Mouse (Mus musculus): ENCODE measurements around the gene Dnaja3. TPM values are rescaled to one million over a fixed set of nuclear protein-coding genes. Genes with fewer than 3 reads are reported as not detected.
"Not testable (repeated sequence)": the region's sequence is repeated elsewhere in the genome, so short reads cannot be mapped to it uniquely, and the experiment has no call there.

Dnaja3 gene
- polyA plus RNA-seq, 1 experiment from 2014 or later: 88.7 TPM

- H3K27me3 ChIP-seq (ENCODE audit: control insufficient read depth, insufficient read depth, low read length); ATAC-seq (replicated peaks; ENCODE audit: extremely low read depth, insufficient read depth, low FRiP score); H3K9ac ChIP-seq (ENCODE audit: low read length); H3K4me3 ChIP-seq (ENCODE audit: low read length); H3K9me3 ChIP-seq (replicated peaks; ENCODE audit: control insufficient read depth, low read length); H3K4me2 ChIP-seq (ENCODE audit: low read depth, low read length); H3K27ac ChIP-seq (ENCODE audit: low read length); H3K36me3 ChIP-seq (ENCODE audit: control insufficient read depth, insufficient read depth): not testable (repeated sequence)
- 86% methylated on average over 3 of the region's 3 CpGs for WGBS
- peaks cover 25% of the 10 kb centered on the region for H3K4me1 ChIP-seq (ENCODE audit: control insufficient read depth, insufficient read depth, low read length)
Observed at GRCm38 (mm10) chr16:4680922-4681455, 41.2 kb downstream of the Dnaja3 start.

- Histone ChIP-seq H3K36me3 (ENCODE audit: control insufficient read depth, insufficient read depth) (0 out of 2 replicates have a peak, but pooled peaks cover 4% of the 10 kb centered on the region), H3K4me3 (ENCODE audit: low read length) (peak overlapping the region; percentile 86; the same call in 1 of the 2 replicates), H3K9me3 (replicated peaks; ENCODE audit: control insufficient read depth, low read length) (no peaks in the 10 kb centered on the region), H3K4me2 (ENCODE audit: low read depth, low read length) (peak overlapping the region; percentile 68), H3K9ac (ENCODE audit: low read length) (peak overlapping the region; percentile 87), H3K4me1 (ENCODE audit: control insufficient read depth, insufficient read depth, low read length) (peaks cover 25% of the 10 kb centered on the region), H3K27me3 (ENCODE audit: control insufficient read depth, insufficient read depth, low read length) (no peaks in the 10 kb centered on the region), H3K27ac (ENCODE audit: low read length) (peak overlapping the region; percentile 83; the same call in 1 of the 2 replicates)
- no peak for ATAC-seq (replicated peaks; ENCODE audit: extremely low read depth, insufficient read depth, low FRiP score)
- 78% methylated on average over 4 of the region's 4 CpGs for WGBS
Observed at GRCm38 (mm10) chr16:4682628-4683179, 42.9 kb downstream of the Dnaja3 start.

- H3K4me2 ChIP-seq (ENCODE audit: low read depth, low read length): peak overlapping the region; percentile 68
- H3K9me3 ChIP-seq (replicated peaks; ENCODE audit: control insufficient read depth, low read length): no peaks in the 10 kb centered on the region
- peaks cover 5% of the 10 kb centered on the region; the same call in 1 of the 2 replicates for H3K36me3 ChIP-seq (ENCODE audit: control insufficient read depth, insufficient read depth)
- ATAC-seq (replicated peaks; ENCODE audit: extremely low read depth, insufficient read depth, low FRiP score): no peak
- no peaks in the 10 kb centered on the region for H3K27me3 ChIP-seq (ENCODE audit: control insufficient read depth, insufficient read depth, low read length)
- 22% methylated on average over 9 of the region's 9 CpGs for WGBS
- H3K9ac ChIP-seq (ENCODE audit: low read length): peak overlapping the region; percentile 87
- peak overlapping the region; percentile 86 for H3K4me3 ChIP-seq (ENCODE audit: low read length)
- peaks cover 22% of the 10 kb centered on the region for H3K4me1 ChIP-seq (ENCODE audit: control insufficient read depth, insufficient read depth, low read length)
- peak overlapping the region; percentile 83 for H3K27ac ChIP-seq (ENCODE audit: low read length)
Observed at GRCm38 (mm10) chr16:4683193-4683580, 43.4 kb downstream of the Dnaja3 start.

- Histone ChIP-seq H3K27me3 (ENCODE audit: control insufficient read depth, insufficient read depth, low read length) (no peaks in the 10 kb centered on the region), H3K36me3 (ENCODE audit: control insufficient read depth, insufficient read depth) (peaks cover 8% of the 10 kb centered on the region), H3K9ac (ENCODE audit: low read length) (peak overlapping the region; percentile 87), H3K4me3 (ENCODE audit: low read length) (peak overlapping the region; percentile 86), H3K27ac (ENCODE audit: low read length) (peak overlapping the region; percentile 83), H3K9me3 (replicated peaks; ENCODE audit: control insufficient read depth, low read length) (no peaks in the 10 kb centered on the region), H3K4me1 (ENCODE audit: control insufficient read depth, insufficient read depth, low read length) (peaks cover 18% of the 10 kb centered on the region), H3K4me2 (ENCODE audit: low read depth, low read length) (peak overlapping the region; percentile 87)
- WGBS: under 1% methylated on average over 54 of the region's 54 CpGs
- ATAC-seq (replicated peaks; ENCODE audit: extremely low read depth, insufficient read depth, low FRiP score): peak; percentile 80
Observed at GRCm38 (mm10) chr16:4683581-4684456, 44.0 kb downstream of the Dnaja3 start.

GRCm38 (mm10) chr16:4684457-4684791 is 44.6 kb downstream of the Dnaja3 start:
- 1% methylated on average over 9 of the region's 9 CpGs for WGBS
- Histone ChIP-seq H3K9me3 (replicated peaks; ENCODE audit: control insufficient read depth, low read length) (0 out of 2 replicates have a peak, but pooled peaks cover 2% of the 10 kb centered on the region), H3K27ac (ENCODE audit: low read length) (peak overlapping the region; percentile 61; the same call in 1 of the 2 replicates), H3K4me1 (ENCODE audit: control insufficient read depth, insufficient read depth, low read length) (peaks cover 15% of the 10 kb centered on the region), H3K4me2 (ENCODE audit: low read depth, low read length) (peak overlapping the region; percentile 87), H3K4me3 (ENCODE audit: low read length) (peak overlapping the region; percentile 86), H3K36me3 (ENCODE audit: control insufficient read depth, insufficient read depth) (peaks cover 12% of the 10 kb centered on the region), H3K9ac (ENCODE audit: low read length) (peak overlapping the region; percentile 87), H3K27me3 (ENCODE audit: control insufficient read depth, insufficient read depth, low read length) (no peaks in the 10 kb centered on the region)
- no peak for ATAC-seq (replicated peaks; ENCODE audit: extremely low read depth, insufficient read depth, low FRiP score)

- ATAC-seq (replicated peaks; ENCODE audit: extremely low read depth, insufficient read depth, low FRiP score); H3K27me3 ChIP-seq (ENCODE audit: control insufficient read depth, insufficient read depth, low read length); H3K27ac ChIP-seq (ENCODE audit: low read length); H3K4me2 ChIP-seq (ENCODE audit: low read depth, low read length); H3K9ac ChIP-seq (ENCODE audit: low read length); H3K4me3 ChIP-seq (ENCODE audit: low read length); H3K9me3 ChIP-seq (replicated peaks; ENCODE audit: control insufficient read depth, low read length): not testable (repeated sequence)
- WGBS: over 99% methylated on average over 4 of the region's 4 CpGs
- Histone ChIP-seq H3K36me3 (ENCODE audit: control insufficient read depth, insufficient read depth) (peaks cover 52% of the 10 kb centered on the region), H3K4me1 (ENCODE audit: control insufficient read depth, insufficient read depth, low read length) (peaks cover 11% of the 10 kb centered on the region)
Observed at GRCm38 (mm10) chr16:4689371-4689770, 49.6 kb downstream of the Dnaja3 start.

DNA sequence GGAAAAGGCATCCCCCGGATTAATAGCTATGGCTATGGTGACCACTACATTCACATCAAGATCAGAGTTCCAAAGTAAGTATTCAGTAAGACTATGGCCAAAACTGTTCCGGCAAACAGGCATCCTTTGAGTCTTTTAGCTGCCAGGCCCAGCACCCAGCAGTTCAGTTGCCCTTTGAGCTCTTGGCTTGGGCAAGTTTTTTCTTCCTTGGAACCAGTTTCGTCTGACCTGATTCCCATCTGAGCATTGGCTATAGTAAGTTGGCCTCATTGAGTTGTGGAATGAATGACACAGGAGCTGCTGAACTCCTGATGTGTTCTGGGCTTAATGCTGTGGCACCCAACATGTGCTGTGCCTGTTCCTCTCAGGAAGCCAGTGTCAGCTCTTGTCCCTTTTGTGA is 61.4 kb downstream of the Dnaja3 start:
- Histone ChIP-seq H3K27ac (ENCODE audit: low read length) (no peak overlapping the region), H3K9me3 (replicated peaks; ENCODE audit: control insufficient read depth, low read length) (no peaks in the 10 kb centered on the region), H3K27me3 (ENCODE audit: control insufficient read depth, insufficient read depth, low read length) (no peaks in the 10 kb centered on the region), H3K4me2 (ENCODE audit: low read depth, low read length) (no peak overlapping the region), H3K4me1 (ENCODE audit: control insufficient read depth, insufficient read depth, low read length) (no peaks in the 10 kb centered on the region), H3K36me3 (ENCODE audit: control insufficient read depth, insufficient read depth) (peaks cover 83% of the 10 kb centered on the region), H3K4me3 (ENCODE audit: low read length) (no peak overlapping the region), H3K9ac (ENCODE audit: low read length) (no peak overlapping the region)
- WGBS: 92% methylated on average over 3 of the region's 3 CpGs
- ATAC-seq (replicated peaks; ENCODE audit: extremely low read depth, insufficient read depth, low FRiP score): no peak

- Histone ChIP-seq H3K9ac (ENCODE audit: low read length) (no peak overlapping the region), H3K4me3 (ENCODE audit: low read length) (no peak overlapping the region), H3K36me3 (ENCODE audit: control insufficient read depth, insufficient read depth) (peaks cover 85% of the 10 kb centered on the region), H3K4me2 (ENCODE audit: low read depth, low read length) (no peak overlapping the region), H3K4me1 (ENCODE audit: control insufficient read depth, insufficient read depth, low read length) (no peaks in the 10 kb centered on the region), H3K27ac (ENCODE audit: low read length) (no peak overlapping the region), H3K9me3 (replicated peaks; ENCODE audit: control insufficient read depth, low read length) (no peaks in the 10 kb centered on the region), H3K27me3 (ENCODE audit: control insufficient read depth, insufficient read depth, low read length) (no peaks in the 10 kb centered on the region)
- WGBS: 77% methylated on average over 1 of the region's 1 CpGs
- ATAC-seq (replicated peaks; ENCODE audit: extremely low read depth, insufficient read depth, low FRiP score): no peak
Observed at GRCm38 (mm10) chr16:4702646-4703045, 62.9 kb downstream of the Dnaja3 start.

- Histone ChIP-seq H3K36me3 (ENCODE audit: control insufficient read depth, insufficient read depth) (peaks cover 78% of the 10 kb centered on the region), H3K27me3 (ENCODE audit: control insufficient read depth, insufficient read depth, low read length) (no peaks in the 10 kb centered on the region), H3K9ac (ENCODE audit: low read length) (no peak overlapping the region), H3K27ac (ENCODE audit: low read length) (no peak overlapping the region), H3K4me3 (ENCODE audit: low read length) (no peak overlapping the region), H3K4me1 (ENCODE audit: control insufficient read depth, insufficient read depth, low read length) (no peaks in the 10 kb centered on the region), H3K9me3 (replicated peaks; ENCODE audit: control insufficient read depth, low read length) (no peaks in the 10 kb centered on the region), H3K4me2 (ENCODE audit: low read depth, low read length) (no peak overlapping the region)
- no peak for ATAC-seq (replicated peaks; ENCODE audit: extremely low read depth, insufficient read depth, low FRiP score)
- 56% methylated on average over 4 of the region's 4 CpGs for WGBS
Observed at GRCm38 (mm10) chr16:4705541-4705940, 65.8 kb downstream of the Dnaja3 start.
